Mouse (Mus musculus) layer of hippocampus, adult 2 months (tissue): ENCODE results near the gene Sept4. TPM values are rescaled to one million over a fixed set of nuclear protein-coding genes. Genes with fewer than 3 reads are reported as not detected.

Experiments
- DNase-seq, 2 experiments: peaks; one replicate each; pipeline ENCODE4 v3.0.0; 2022; ENCODE audit warnings: low spot score in 2 of 2
- H3K27ac ChIP-seq: fragments of 200-600 bp; 2 replicates; pipeline ENCODE4 v1.8.1; 2022
- H3K4me3 ChIP-seq: fragments of 200-600 bp; 2 replicates; pipeline ENCODE4 v1.8.1; 2022; ENCODE audit warnings: mild to moderate bottlenecking
- CTCF ChIP-seq: fragments of 200-600 bp; conservative IDR thresholded peaks from 2 replicates; pipeline ENCODE4 v1.8.1; 2022; ENCODE audit warnings: antibody characterized with exemption, mild to moderate bottlenecking, moderate library complexity
- total RNA-seq, 2 experiments: library from RNA; stranded (reverse); gene quantifications; 2 replicates each; pipeline ENCODE4 v1.2.3; 2021

The Sept4 gene
- total RNA-seq, 2 experiments from 2014 or later, result 139 to 159 TPM

- Histone ChIP-seq H3K27ac (no peak overlapping the region), H3K4me3 (no peak overlapping the region)
- no peak for DNase-seq
- no peak for TF ChIP-seq CTCF
These were observed 7.5 kb upstream of the Sept4 start for GRCm38 (mm10) chr11:87561208-87561607.

GRCm38 (mm10) chr11:87566501-87566900 lies 2.2 kb upstream of the Sept4 start, which contains the start of gene Gm11492:
TSS of gene Gm11492 (plus strand) at chr11:87566653.
- H3K4me3 ChIP-seq, result no peak within 1 kb of the TSS
- no peak for DNase-seq
- no peak for TF ChIP-seq CTCF
- no peak within 1 kb of the TSS for H3K27ac ChIP-seq

GRCm38 (mm10) chr11:87570743-87571142 lies 2.0 kb downstream of the Sept4 start:
- no peak overlapping the region for H3K4me3 ChIP-seq

GRCm38 (mm10) chr11:87571361-87571950 lies 2.8 kb downstream of the Sept4 start:
- Histone ChIP-seq H3K27ac (peak overlapping the region; percentile 40; the same call in 1 of the 2 replicates), H3K4me3 (no peak overlapping the region)
- no peak for TF ChIP-seq CTCF
- DNase-seq, result no peak

More at GRCm38 (mm10) chr11:87570743-87571142, 2.0 kb downstream of the Sept4 start:
- no peak for TF ChIP-seq CTCF
- H3K27ac ChIP-seq, result no peak overlapping the region
- no peak for DNase-seq

GRCm38 (mm10) chr11:87573751-87574150 lies 5.0 kb downstream of the Sept4 start:
- no peak overlapping the region for H3K27ac ChIP-seq
- no peak for DNase-seq
- TF ChIP-seq CTCF, result no peak
- H3K4me3 ChIP-seq, result no peak overlapping the region

- no peak for TF ChIP-seq CTCF
- no peak overlapping the region for H3K4me3 ChIP-seq
- DNase-seq, result no peak
- H3K27ac ChIP-seq, result no peak overlapping the region
These were observed 5.9 kb downstream of the Sept4 start for GRCm38 (mm10) chr11:87574520-87575180.

- H3K27ac ChIP-seq, result peak overlapping the region; percentile 94
- no peak for TF ChIP-seq CTCF
- H3K4me3 ChIP-seq, result peak overlapping the region; percentile 91
- DNase-seq, result no peak
These were observed 9.0 kb downstream of the Sept4 start for GRCm38 (mm10) chr11:87577601-87578248.

GRCm38 (mm10) chr11:87578249-87578962 lies 9.7 kb downstream of the Sept4 start:
- TF ChIP-seq CTCF, result no peak
- H3K27ac ChIP-seq, result peak overlapping the region; percentile 94
- peak; percentile 63 to 68 for DNase-seq
- peak overlapping the region; percentile 91 for H3K4me3 ChIP-seq

- peak; percentile 49 for TF ChIP-seq CTCF
- Histone ChIP-seq H3K4me3 (peak overlapping the region; percentile 91), H3K27ac (peak overlapping the region; percentile 94)
- DNase-seq, result no peak
These were observed 10.4 kb downstream of the Sept4 start for GRCm38 (mm10) chr11:87578963-87579601.

GRCm38 (mm10) chr11:87579713-87580112 lies 11.0 kb downstream of the Sept4 start:
- DNase-seq, result no peak
- peak overlapping the region; percentile 91 for H3K4me3 ChIP-seq
- peak overlapping the region; percentile 94 for H3K27ac ChIP-seq
- TF ChIP-seq CTCF, result no peak

- no peak for TF ChIP-seq CTCF
- Histone ChIP-seq H3K27ac (peak overlapping the region; percentile 94), H3K4me3 (peak overlapping the region; percentile 32)
- no peak for DNase-seq
These were observed 11.9 kb downstream of the Sept4 start for GRCm38 (mm10) chr11:87580543-87581085.
